8 mouse cellular contexts compared by ENCODE assay signal in the genomic region with DNA sequence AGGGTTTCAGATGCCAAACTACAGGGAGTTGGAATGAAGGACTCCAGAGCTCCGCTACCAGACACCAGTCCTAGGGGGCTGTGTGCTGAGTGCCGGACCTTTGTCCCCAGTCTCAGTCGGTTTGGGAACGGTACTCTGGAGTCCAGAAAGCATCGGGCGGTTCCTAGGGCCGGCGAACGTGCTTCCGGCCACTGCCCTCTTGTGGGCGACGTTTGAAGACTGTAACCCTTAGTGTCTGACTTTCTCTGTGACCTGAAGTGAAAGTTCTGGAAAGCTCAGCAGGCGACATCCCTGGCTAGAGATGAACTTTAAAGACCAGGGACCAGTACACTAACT. TPM values are rescaled to one million over a fixed set of nuclear protein-coding genes. Genes with fewer than 3 reads are reported as not detected.
DNase-seq lines count a peak whose midpoint lies in the region; ATAC-seq and TF ChIP-seq lines count a peak whose summit lies in the region.

No protein-coding gene starts in this region.

- H3K27ac ChIP-seq in embryonic fibroblast, embryonic 13.5 days (ENCODE audit: insufficient read depth, low read length), result peak overlapping the region; percentile 99
- peak overlapping the region; percentile 82 for H3K27ac ChIP-seq in heart, embryonic 16.5 days (ENCODE audit: low read length)
- peak overlapping the region; percentile 99 for H3K27ac ChIP-seq in macrophage

- H3K9ac ChIP-seq in heart, embryonic 16.5 days (ENCODE audit: low read length), result peak overlapping the region; percentile 65

- DNase-seq in B cell, adult 2 months, result peak; percentile 34 to 43
- peak; percentile 86 for DNase-seq in Muller cell, postnatal 12 days (ENCODE audit: inconsistent ontology term)
- peak; percentile 87 for DNase-seq in kidney, postnatal 14 days
- peak; percentile 36 to 45 for DNase-seq in spleen, postnatal 36 days (ENCODE audit: low spot score in 2 of 2)
- DNase-seq in thymus, postnatal 14 days, result no peak

- peak overlapping the region; percentile 78 for H3K4me2 ChIP-seq in heart, embryonic 16.5 days (ENCODE audit: low read depth, low read length)

- no peaks in the 10 kb centered on the region for H3K27me3 ChIP-seq in heart, embryonic 16.5 days (ENCODE audit: control insufficient read depth, insufficient read depth, low read length)

- TF ChIP-seq POLR2A in embryonic fibroblast, embryonic 13.5 days (IDR thresholded peaks at IDR 0.05; ENCODE audit: low read depth, low read length), result no peak; the same call in 1 of the 2 replicates

- peak overlapping the region; percentile 16 for H3K4me3 ChIP-seq in embryonic fibroblast, embryonic 13.5 days (ENCODE audit: insufficient read depth, low read length)
- H3K4me3 ChIP-seq in heart, embryonic 16.5 days (ENCODE audit: low read length), result peak overlapping the region; percentile 62
- peak overlapping the region; percentile 85 for H3K4me3 ChIP-seq in macrophage (ENCODE audit: inconsistent target)

- TF ChIP-seq CTCF in embryonic fibroblast, embryonic 13.5 days (IDR thresholded peaks at IDR 0.05; ENCODE audit: borderline replicate concordance, insufficient read depth, low read length), result peak; percentile 45; the same call in 1 of the 2 replicates

- peaks cover 6% of the 10 kb centered on the region for H3K4me1 ChIP-seq in embryonic fibroblast, embryonic 13.5 days (ENCODE audit: control insufficient read depth, insufficient read depth, low read length)
- H3K4me1 ChIP-seq in heart, embryonic 16.5 days (ENCODE audit: control insufficient read depth, insufficient read depth, low read length), result peaks cover 14% of the 10 kb centered on the region

- H3K36me3 ChIP-seq in heart, embryonic 16.5 days (ENCODE audit: control insufficient read depth, insufficient read depth), result no peaks in the 10 kb centered on the region
- H3K36me3 ChIP-seq in macrophage (ENCODE audit: inconsistent target), result 0 out of 2 replicates have a peak, but pooled peaks cover 6% of the 10 kb centered on the region

- H3K9me3 ChIP-seq in heart, embryonic 16.5 days (replicated peaks; ENCODE audit: control insufficient read depth, low read length), result peaks cover 7% of the 10 kb centered on the region

- ATAC-seq in heart, embryonic 16.5 days (replicated peaks; ENCODE audit: extremely low read depth, insufficient read depth, low FRiP score), result peak; percentile 33; the same call in 1 of the 2 replicates

- WGBS in heart, embryonic 16.5 days, result 1% methylated on average over 13 of the region's 13 CpGs
- WGBS in macrophage (ENCODE audit: missing documents), result 2% methylated on average over 13 of the region's 13 CpGs

- peaks cover 39% of the 10 kb centered on the region for H3K79me2 ChIP-seq in macrophage (ENCODE audit: inconsistent target)

RNA-seq across cellular contexts. Expression of a gene that starts 1.1 kb away (rescaled TPM):
- polyA plus RNA-seq in embryonic fibroblast, embryonic 13.5 days (2011; ENCODE audit: insufficient read length, low read depth, missing spikeins), result 387 and 453 TPM in 2 replicates
- polyA plus RNA-seq in heart, embryonic 16.5 days (2015; fragmentation: Nextera tagmentation; extraction: Ambion mirVana), result 33.4 and 34.4 TPM in 2 replicates
- total RNA-seq in macrophage (2018; cell fraction: chromatin; rRNA removed), result 1,000 to 10,000 TPM in 10 of 26 experiments, 100 to 1,000 TPM in 16; 161 to 1,849 (median 957) TPM
- 100 to 1,000 TPM; 187 to 924 (median 416) TPM for total RNA-seq in macrophage (2018; cell fraction: cytosol; rRNA removed)
- total RNA-seq in macrophage (2018; cell fraction: nucleus; rRNA removed), result 1,000 to 10,000 TPM in 20 of 26 experiments, 100 to 1,000 TPM in 6; 439 to 3,096 (median 1,237) TPM
- polyA plus RNA-seq in macrophage (2018), result 315 to 785 TPM (median 440 TPM) in 3 replicates

RNA-seq across cellular contexts. Expression of a gene that starts 20.8 kb away (rescaled TPM):
- polyA plus RNA-seq in embryonic fibroblast, embryonic 13.5 days (2011; ENCODE audit: insufficient read length, low read depth, missing spikeins), result 55.1 and 55.8 TPM in 2 replicates
- 36.1 and 36.7 TPM in 2 replicates for polyA plus RNA-seq in heart, embryonic 16.5 days (2015; fragmentation: Nextera tagmentation; extraction: Ambion mirVana)
- 100 to 1,000 TPM; 187 to 439 (median 329) TPM for total RNA-seq in macrophage (2018; cell fraction: chromatin; rRNA removed)
- total RNA-seq in macrophage (2018; cell fraction: cytosol; rRNA removed), result 100 to 1,000 TPM; 105 to 151 (median 131) TPM
- total RNA-seq in macrophage (2018; cell fraction: nucleus; rRNA removed), result 100 to 1,000 TPM; 141 to 357 (median 222) TPM
- 122 to 141 TPM (median 128 TPM) in 3 replicates for polyA plus RNA-seq in macrophage (2018)

RNA-seq across cellular contexts. Expression of a gene that starts 44.7 kb away (rescaled TPM):
- 8.5 and 10.6 TPM in 2 replicates for polyA plus RNA-seq in embryonic fibroblast, embryonic 13.5 days (2011; ENCODE audit: insufficient read length, low read depth, missing spikeins)
- polyA plus RNA-seq in heart, embryonic 16.5 days (2015; fragmentation: Nextera tagmentation; extraction: Ambion mirVana), result 8.3 and 8.7 TPM in 2 replicates
- 10 to 100 TPM in 12 of 26 experiments, 1 to 10 TPM in 14; 2.5 to 24.2 (median 10.0) TPM for total RNA-seq in macrophage (2018; cell fraction: chromatin; rRNA removed)
- total RNA-seq in macrophage (2018; cell fraction: cytosol; rRNA removed), result 1 to 10 TPM; 2.9 to 6.7 (median 4.8) TPM
- total RNA-seq in macrophage (2018; cell fraction: nucleus; rRNA removed), result 10 to 100 TPM in 21 of 26 experiments, 1 to 10 TPM in 5; 7.8 to 28.3 (median 15.6) TPM
- 2.7 to 5.4 TPM (median 4.6 TPM) in 3 replicates for polyA plus RNA-seq in macrophage (2018)

RNA-seq across cellular contexts. Expression of a gene that starts 46.3 kb away (rescaled TPM):
- 69.7 and 77.8 TPM in 2 replicates for polyA plus RNA-seq in embryonic fibroblast, embryonic 13.5 days (2011; ENCODE audit: insufficient read length, low read depth, missing spikeins)
- 10.9 and 12.7 TPM in 2 replicates for polyA plus RNA-seq in heart, embryonic 16.5 days (2015; fragmentation: Nextera tagmentation; extraction: Ambion mirVana)
- 10 to 100 TPM in 25 of 26 experiments, 1 to 10 TPM in 1; 7.8 to 78.4 (median 39.8) TPM for total RNA-seq in macrophage (2018; cell fraction: chromatin; rRNA removed)
- 10 to 100 TPM in 25 of 26 experiments, 1 to 10 TPM in 1; 7.3 to 47.6 (median 21.3) TPM for total RNA-seq in macrophage (2018; cell fraction: cytosol; rRNA removed)
- 10 to 100 TPM; 20.0 to 60.7 (median 31.8) TPM for total RNA-seq in macrophage (2018; cell fraction: nucleus; rRNA removed)
- 28.7 to 37.7 TPM (median 31.1 TPM) in 3 replicates for polyA plus RNA-seq in macrophage (2018)

Comparison
In these comparisons a context has a peak if more than half of its experiments do, and no peak if none do; other contexts are left out.
1. H3K4me3 ChIP-seq: peak in every context shown above with its lines; median percentile 85 in macrophage; 62 in heart, embryonic 16.5 days; 16 in embryonic fibroblast, embryonic 13.5 days.